Mouse (Mus musculus): ENCODE results near the gene Srrt.

- TF ChIP-seq GATA1 (IDR thresholded peaks at IDR 0.05; ENCODE audit: low read length), result no peak
- TF ChIP-seq TAL1 (IDR thresholded peaks at IDR 0.05; ENCODE audit: low read length), result no peak
Observed at GRCm38 (mm10) chr5:137347856-137348255, 40.4 kb upstream of the Srrt start.

Data from erythroblast, embryonic 14.5 days (primary cell).